Mouse (Mus musculus): ENCODE results near the gene Bcar3. TPM values are rescaled to one million over a fixed set of nuclear protein-coding genes. Genes with fewer than 3 reads are reported as not detected.
"Not testable (repeated sequence)": the region's sequence is repeated elsewhere in the genome, so short reads cannot be mapped to it uniquely, and the experiment has no call there.

Bcar3 gene
- polyA plus RNA-seq, 1 experiment from 2014 or later = 23.4 TPM

GRCm38 (mm10) chr3:122376412-122376831, 82.5 kb downstream of the Bcar3 start:
- peak; percentile 28; the same call in 1 of the 2 replicates for ATAC-seq
- peaks cover 6% of the 10 kb centered on the region; the same call in 1 of the 2 replicates for H3K4me1 ChIP-seq (replicated peaks)
- H3K4me3 ChIP-seq (replicated peaks) = no peak overlapping the region
- no peak overlapping the region for H3K27ac ChIP-seq
- no peaks in the 10 kb centered on the region for H3K9me3 ChIP-seq
- WGBS = 54% methylated on average over 10 of the region's 10 CpGs
- no peak overlapping the region for H3K4me2 ChIP-seq (replicated peaks)
- no peak overlapping the region for H3K9ac ChIP-seq
- no peaks in the 10 kb centered on the region for H3K27me3 ChIP-seq (replicated peaks)
- no peaks in the 10 kb centered on the region for H3K36me3 ChIP-seq

- Histone ChIP-seq H3K4me1 (replicated peaks) (peaks cover 6% of the 10 kb centered on the region; the same call in 1 of the 2 replicates), H3K9ac (no peak overlapping the region), H3K4me2 (replicated peaks) (no peak overlapping the region), H3K36me3 (no peaks in the 10 kb centered on the region), H3K4me3 (replicated peaks) (no peak overlapping the region), H3K27ac (no peak overlapping the region), H3K9me3 (no peaks in the 10 kb centered on the region), H3K27me3 (replicated peaks) (no peaks in the 10 kb centered on the region)
- WGBS = 63% methylated on average over 8 of the region's 8 CpGs
- ATAC-seq = peak; percentile 20; the same call in 1 of the 2 replicates
These were observed 83.0 kb downstream of the Bcar3 start for GRCm38 (mm10) chr3:122376841-122377464.

GRCm38 (mm10) chr3:122378634-122379033, 84.7 kb downstream of the Bcar3 start:
- Histone ChIP-seq H3K4me1 (replicated peaks) (peaks cover 6% of the 10 kb centered on the region; the same call in 1 of the 2 replicates), H3K9ac (no peak overlapping the region), H3K36me3 (no peaks in the 10 kb centered on the region), H3K27ac (no peak overlapping the region), H3K9me3 (no peaks in the 10 kb centered on the region), H3K4me2 (replicated peaks) (no peak overlapping the region), H3K27me3 (replicated peaks) (no peaks in the 10 kb centered on the region), H3K4me3 (replicated peaks) (no peak overlapping the region)
- no peak for ATAC-seq
- WGBS = 69% methylated on average over 6 of the region's 6 CpGs

GRCm38 (mm10) chr3:122380776-122381175, 86.8 kb downstream of the Bcar3 start:
- no peak overlapping the region for H3K4me3 ChIP-seq (replicated peaks)
- no peaks in the 10 kb centered on the region for H3K27me3 ChIP-seq (replicated peaks)
- no peak overlapping the region for H3K27ac ChIP-seq
- WGBS = 67% methylated on average over 5 of the region's 5 CpGs
- H3K9ac ChIP-seq = no peak overlapping the region
- no peak for ATAC-seq
- no peaks in the 10 kb centered on the region for H3K36me3 ChIP-seq
- no peak overlapping the region for H3K4me2 ChIP-seq (replicated peaks)
- no peaks in the 10 kb centered on the region for H3K9me3 ChIP-seq
- peaks cover 6% of the 10 kb centered on the region; the same call in 1 of the 2 replicates for H3K4me1 ChIP-seq (replicated peaks)

GRCm38 (mm10) chr3:122381591-122381990, 87.7 kb downstream of the Bcar3 start:
- ATAC-seq = no peak
- Histone ChIP-seq H3K27me3 (replicated peaks) (no peaks in the 10 kb centered on the region), H3K36me3 (no peaks in the 10 kb centered on the region), H3K4me2 (replicated peaks) (no peak overlapping the region), H3K9me3 (no peaks in the 10 kb centered on the region), H3K4me1 (replicated peaks) (peaks cover 3% of the 10 kb centered on the region; the same call in 1 of the 2 replicates), H3K27ac (no peak overlapping the region), H3K9ac (no peak overlapping the region), H3K4me3 (replicated peaks) (no peak overlapping the region)
- WGBS = 83% methylated on average over 3 of the region's 3 CpGs

- no peaks in the 10 kb centered on the region for H3K4me1 ChIP-seq (replicated peaks)
- H3K4me3 ChIP-seq (replicated peaks) = no peak overlapping the region
- H3K27me3 ChIP-seq (replicated peaks) = no peaks in the 10 kb centered on the region
- no peak overlapping the region for H3K4me2 ChIP-seq (replicated peaks)
- no peaks in the 10 kb centered on the region for H3K36me3 ChIP-seq
- 84% methylated on average over 5 of the region's 5 CpGs for WGBS
- H3K9me3 ChIP-seq = no peaks in the 10 kb centered on the region
- H3K9ac ChIP-seq = no peak overlapping the region
- no peak for ATAC-seq
- no peak overlapping the region for H3K27ac ChIP-seq
These were observed 92.5 kb downstream of the Bcar3 start for GRCm38 (mm10) chr3:122386444-122386843.

GRCm38 (mm10) chr3:122387771-122388170, 93.8 kb downstream of the Bcar3 start:
- H3K36me3 ChIP-seq = no peaks in the 10 kb centered on the region
- 56% methylated on average over 3 of the region's 3 CpGs for WGBS
- ATAC-seq = no peak
- no peak overlapping the region for H3K4me3 ChIP-seq (replicated peaks)
- no peaks in the 10 kb centered on the region for H3K9me3 ChIP-seq
- no peaks in the 10 kb centered on the region for H3K4me1 ChIP-seq (replicated peaks)
- H3K27me3 ChIP-seq (replicated peaks) = no peaks in the 10 kb centered on the region
- H3K9ac ChIP-seq = no peak overlapping the region
- no peak overlapping the region for H3K4me2 ChIP-seq (replicated peaks)
- H3K27ac ChIP-seq = no peak overlapping the region

- no peaks in the 10 kb centered on the region for H3K4me1 ChIP-seq (replicated peaks)
- ATAC-seq = no peak
- H3K9me3 ChIP-seq = no peaks in the 10 kb centered on the region
- H3K4me2 ChIP-seq (replicated peaks) = no peak overlapping the region
- H3K36me3 ChIP-seq = no peaks in the 10 kb centered on the region
- no peak overlapping the region for H3K9ac ChIP-seq
- H3K27me3 ChIP-seq (replicated peaks) = no peaks in the 10 kb centered on the region
- H3K4me3 ChIP-seq (replicated peaks) = no peak overlapping the region
- 91% methylated on average over 5 of the region's 5 CpGs for WGBS
- H3K27ac ChIP-seq = no peak overlapping the region
These were observed 96.0 kb downstream of the Bcar3 start for GRCm38 (mm10) chr3:122389972-122390371.

GRCm38 (mm10) chr3:122391098-122391497, 97.2 kb downstream of the Bcar3 start:
- ATAC-seq = no peak
- 93% methylated on average over 2 of the region's 2 CpGs for WGBS
- H3K9ac ChIP-seq = no peak overlapping the region
- no peaks in the 10 kb centered on the region for H3K4me1 ChIP-seq (replicated peaks)
- no peak overlapping the region for H3K4me3 ChIP-seq (replicated peaks)
- H3K4me2 ChIP-seq (replicated peaks) = no peak overlapping the region
- no peaks in the 10 kb centered on the region for H3K27me3 ChIP-seq (replicated peaks)
- H3K27ac ChIP-seq = no peak overlapping the region
- no peaks in the 10 kb centered on the region for H3K9me3 ChIP-seq
- H3K36me3 ChIP-seq = no peaks in the 10 kb centered on the region

- H3K4me3 ChIP-seq (replicated peaks) = no peak overlapping the region
- H3K9me3 ChIP-seq = no peaks in the 10 kb centered on the region
- H3K27ac ChIP-seq = no peak overlapping the region
- no peak overlapping the region for H3K9ac ChIP-seq
- no peaks in the 10 kb centered on the region for H3K4me1 ChIP-seq (replicated peaks)
- no peak for ATAC-seq
- H3K27me3 ChIP-seq (replicated peaks) = no peaks in the 10 kb centered on the region
- WGBS = 60% methylated on average over 12 of the region's 12 CpGs
- no peak overlapping the region for H3K4me2 ChIP-seq (replicated peaks)
- no peaks in the 10 kb centered on the region for H3K36me3 ChIP-seq
These were observed 97.9 kb downstream of the Bcar3 start for GRCm38 (mm10) chr3:122391816-122392215.

- WGBS = 44% methylated on average over 4 of the region's 4 CpGs
These were observed 99.5 kb downstream of the Bcar3 start for GRCm38 (mm10) chr3:122393411-122393810.

GRCm38 (mm10) chr3:122393836-122394374, 100.0 kb downstream of the Bcar3 start:
- no peaks in the 10 kb centered on the region for H3K36me3 ChIP-seq
- H3K4me3 ChIP-seq (replicated peaks) = no peak overlapping the region
- H3K27ac ChIP-seq = no peak overlapping the region
- no peak for ATAC-seq
- H3K4me2 ChIP-seq (replicated peaks) = no peak overlapping the region
- H3K9me3 ChIP-seq = no peaks in the 10 kb centered on the region
- no peak overlapping the region for H3K9ac ChIP-seq
- H3K27me3 ChIP-seq (replicated peaks) = no peaks in the 10 kb centered on the region
- no peaks in the 10 kb centered on the region for H3K4me1 ChIP-seq (replicated peaks)
- WGBS = 75% methylated on average over 12 of the region's 12 CpGs

More at GRCm38 (mm10) chr3:122393411-122393810, 99.5 kb downstream of the Bcar3 start:
- not testable (repeated sequence) for H3K4me1 ChIP-seq (replicated peaks); H3K9ac ChIP-seq; H3K27ac ChIP-seq; H3K4me3 ChIP-seq (replicated peaks); H3K4me2 ChIP-seq (replicated peaks); H3K36me3 ChIP-seq; ATAC-seq; H3K9me3 ChIP-seq; H3K27me3 ChIP-seq (replicated peaks)

- WGBS = 97% methylated on average over 4 of the region's 4 CpGs
- H3K4me1 ChIP-seq (replicated peaks) = 0 out of 2 replicates have a peak, but pooled peaks cover under 1% of the 10 kb centered on the region
- no peaks in the 10 kb centered on the region for H3K9me3 ChIP-seq
- no peaks in the 10 kb centered on the region for H3K36me3 ChIP-seq
- H3K27me3 ChIP-seq (replicated peaks) = no peaks in the 10 kb centered on the region
- no peak for ATAC-seq
- H3K27ac ChIP-seq = no peak overlapping the region
- no peak overlapping the region for H3K9ac ChIP-seq
- no peak overlapping the region for H3K4me2 ChIP-seq (replicated peaks)
- no peak overlapping the region for H3K4me3 ChIP-seq (replicated peaks)
These were observed 103.0 kb downstream of the Bcar3 start for GRCm38 (mm10) chr3:122396957-122397356.
